Mouse (Mus musculus): Measurements from ENCODE around the gene Ankrd13d.

The Ankrd13d gene

DNA sequence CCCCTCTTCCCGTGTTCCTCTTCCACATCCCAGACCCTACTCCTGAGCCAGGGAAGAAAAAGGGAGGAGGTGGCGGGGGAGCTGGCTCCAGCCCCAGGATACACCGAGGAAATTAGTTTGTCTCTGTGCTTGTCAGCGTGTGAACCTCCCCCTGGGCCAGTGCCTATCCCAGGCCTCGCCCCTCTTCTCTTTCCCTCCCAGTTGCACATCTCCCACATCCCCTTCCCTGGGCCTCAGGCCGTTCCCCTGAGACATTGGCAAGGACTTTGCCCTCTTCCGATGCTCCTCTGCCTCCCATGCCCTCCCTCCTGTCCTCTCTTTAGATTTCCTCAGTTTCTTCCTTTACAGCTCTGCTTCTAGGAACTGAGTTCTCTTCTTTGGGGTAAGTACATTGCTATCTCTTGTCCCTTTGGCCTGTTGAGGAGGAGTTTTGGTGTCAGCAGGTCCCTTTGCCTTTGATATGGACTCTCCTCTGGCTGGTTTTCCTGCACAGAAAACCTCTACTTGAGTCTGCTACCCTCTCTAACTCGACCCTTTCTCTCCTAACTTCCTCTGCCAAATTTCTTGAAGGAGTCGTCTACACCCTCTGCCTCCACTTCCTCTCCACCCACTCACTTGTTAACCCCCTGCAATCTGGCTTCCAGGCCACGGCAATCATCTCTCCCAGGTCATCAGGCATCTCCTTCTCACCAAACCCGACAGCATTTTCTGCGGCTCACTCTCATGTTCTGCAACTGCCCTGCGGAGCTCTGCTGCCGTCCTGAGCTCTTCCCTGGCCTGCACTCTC is 61.8 kb downstream of the Ankrd13d start:
- peak; percentile 59 for DNase-seq

DNA sequence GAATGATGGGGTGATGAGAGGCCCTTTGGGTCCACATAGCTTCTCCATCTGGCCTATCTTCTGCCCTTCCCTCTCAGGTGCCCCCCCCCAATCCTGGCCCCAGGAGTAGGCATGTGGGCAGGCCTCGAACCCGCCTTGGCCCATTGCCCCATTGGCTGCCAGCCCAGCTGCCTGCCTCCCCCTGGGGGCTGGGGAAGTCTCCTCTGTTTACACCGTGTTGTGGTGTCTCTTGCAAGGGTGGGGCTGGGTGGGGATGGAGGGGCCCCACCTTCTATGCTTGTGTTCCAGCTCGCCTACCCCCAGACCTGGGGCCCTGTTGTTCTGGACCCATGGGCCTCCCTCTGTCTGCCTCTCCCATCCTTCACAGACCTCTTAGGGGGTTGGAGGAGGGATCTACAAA is 62.5 kb downstream of the Ankrd13d start:
- no peak for DNase-seq
